Mouse (Mus musculus) midbrain, embryonic 12.5 days (tissue): ENCODE data around the gene Tnni1. TPM values are rescaled to one million over a fixed set of nuclear protein-coding genes. Genes with fewer than 3 reads are reported as not detected.

Experiments used
- ATAC-seq: fragments of 200-750 bp; cut with Nextera tagmentation; 2 replicates; pipeline ENCODE4 v1.8.0; 2017; ENCODE audit warnings: low read depth, moderate TSS enrichment, moderate library complexity; ENCODE audit not compliant: low FRiP score
- H3K27ac ChIP-seq: fragments of 300-500 bp; sonication (generic); replicated peaks from 2 replicates; pipeline ENCODE4 v1.5.1; 2016; ENCODE audit warnings: mild to moderate bottlenecking
- H3K27me3 ChIP-seq: fragments of 300-500 bp; sonication (generic); 2 replicates; pipeline ENCODE4 v1.6.1; 2016; ENCODE audit warnings: mild to moderate bottlenecking
- H3K36me3 ChIP-seq: fragments of 300-500 bp; sonication (generic); 2 replicates; pipeline ENCODE4 v1.6.1; 2016
- H3K4me1 ChIP-seq: fragments of 300-500 bp; sonication (generic); 2 replicates; pipeline ENCODE4 v1.6.1; 2016
- H3K4me2 ChIP-seq: fragments of 300-500 bp; sonication (generic); replicated peaks from 2 replicates; pipeline ENCODE4 v1.6.1; 2016; ENCODE audit warnings: mild to moderate bottlenecking, moderate library complexity
- H3K4me3 ChIP-seq: fragments of 300-500 bp; sonication (generic); 2 replicates; pipeline ENCODE4 v1.5.1; 2016; ENCODE audit warnings: mild to moderate bottlenecking
- H3K9ac ChIP-seq: fragments of 300-500 bp; sonication (generic); replicated peaks from 2 replicates; pipeline ENCODE4 v1.6.1; 2016; ENCODE audit warnings: mild to moderate bottlenecking, moderate library complexity
- H3K9me3 ChIP-seq: fragments of 300-500 bp; sonication (generic); 2 replicates; pipeline ENCODE4 v1.6.1; 2016; ENCODE audit warnings: mild to moderate bottlenecking
- WGBS: fragments of 180-500 bp; shearing (Covaris S2); methylation state at CpG from one replicate; pipeline ENCODE4 v1.1.7; 2016; 5-methylcytosine and 5-hydroxymethylcytosine counted together
- polyA plus RNA-seq: library from polyadenylated mRNA; unstranded; fragments of >200 nt; fragmentation: Nextera tagmentation; extraction: Ambion mirVana; gene quantifications from 2 replicates; pipeline ENCODE4 v1.2.1, GENCODE M21; 2016

Tnni1 gene
- polyA plus RNA-seq, 1 experiment from 2014 or later: 2.2 TPM

- WGBS: 84% methylated on average over 5 of the region's 5 CpGs
- no peak overlapping the region for H3K4me2 ChIP-seq
- peaks cover 6% of the 10 kb centered on the region for H3K4me1 ChIP-seq
- H3K36me3 ChIP-seq: no peaks in the 10 kb centered on the region
- H3K4me3 ChIP-seq: no peak overlapping the region
- no peak overlapping the region for H3K9ac ChIP-seq
- ATAC-seq: no peak
- H3K27ac ChIP-seq: no peak overlapping the region
- no peaks in the 10 kb centered on the region for H3K9me3 ChIP-seq
- H3K27me3 ChIP-seq: peaks cover 45% of the 10 kb centered on the region
These were observed 34.6 kb downstream of the Tnni1 start for GRCm38 (mm10) chr1:135813687-135814395.

- peaks cover 52% of the 10 kb centered on the region for H3K27me3 ChIP-seq
These were observed 35.3 kb downstream of the Tnni1 start for GRCm38 (mm10) chr1:135814531-135814930.

DNA sequence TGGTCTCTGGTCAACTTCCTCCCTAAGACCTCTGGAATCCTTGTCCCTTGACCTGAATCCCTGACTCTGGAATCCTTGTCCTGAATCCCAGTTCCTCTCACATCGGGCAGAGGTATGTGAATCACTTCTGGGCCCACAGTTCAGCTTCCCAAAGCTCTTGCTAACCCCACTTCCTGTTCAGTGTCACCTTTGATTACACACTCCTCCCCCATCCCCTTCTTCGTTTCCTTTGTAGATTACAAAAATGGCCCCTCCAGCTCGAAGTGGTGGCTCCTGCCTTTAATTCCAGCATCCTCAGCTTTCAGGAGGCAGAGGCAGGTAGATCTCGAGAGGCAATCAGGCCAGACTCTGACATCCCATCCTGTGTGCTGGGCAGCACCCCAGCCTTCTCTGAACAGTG, 38.4 kb downstream of the Tnni1 start:
- H3K4me2 ChIP-seq: no peak overlapping the region
- peaks cover 8% of the 10 kb centered on the region for H3K4me1 ChIP-seq
- H3K9ac ChIP-seq: no peak overlapping the region
- no peak overlapping the region for H3K4me3 ChIP-seq
- 68% methylated on average over 4 of the region's 4 CpGs for WGBS
- no peak overlapping the region for H3K27ac ChIP-seq
- peaks cover 78% of the 10 kb centered on the region for H3K27me3 ChIP-seq
- no peaks in the 10 kb centered on the region for H3K36me3 ChIP-seq
- no peak for ATAC-seq
- H3K9me3 ChIP-seq: no peaks in the 10 kb centered on the region

More at GRCm38 (mm10) chr1:135814531-135814930, 35.3 kb downstream of the Tnni1 start:
- Histone ChIP-seq H3K9me3 (no peaks in the 10 kb centered on the region), H3K36me3 (no peaks in the 10 kb centered on the region), H3K4me2 (no peak overlapping the region), H3K9ac (no peak overlapping the region), H3K27ac (no peak overlapping the region), H3K4me3 (no peak overlapping the region), H3K4me1 (peaks cover 8% of the 10 kb centered on the region)
- WGBS: 83% methylated on average over 5 of the region's 5 CpGs
- no peak for ATAC-seq

GRCm38 (mm10) chr1:135818481-135819086, 39.4 kb downstream of the Tnni1 start, which contains the start of gene Lad1:
Lad1 (plus strand) TSS chr1:135818598.
- Histone ChIP-seq H3K9ac (peak within 1 kb of the TSS; percentile 52), H3K27me3 (peaks cover 78% of the 10 kb centered on the region), H3K9me3 (no peaks in the 10 kb centered on the region), H3K36me3 (no peaks in the 10 kb centered on the region), H3K27ac (no peak within 1 kb of the TSS), H3K4me2 (peak within 1 kb of the TSS; percentile 99), H3K4me1 (peaks cover 8% of the 10 kb centered on the region), H3K4me3 (peak within 1 kb of the TSS; percentile 62)
- ATAC-seq: peak; percentile 58; the same call in 1 of the 2 replicates
- under 1% methylated on average over 62 of the region's 63 CpGs for WGBS

- 82% methylated on average over 10 of the region's 10 CpGs for WGBS
- Histone ChIP-seq H3K27me3 (peaks cover 65% of the 10 kb centered on the region), H3K9ac (no peak overlapping the region), H3K9me3 (no peaks in the 10 kb centered on the region), H3K4me3 (no peak overlapping the region), H3K4me2 (no peak overlapping the region), H3K4me1 (peaks cover 8% of the 10 kb centered on the region), H3K27ac (no peak overlapping the region), H3K36me3 (no peaks in the 10 kb centered on the region)
- ATAC-seq: no peak
These were observed 40.8 kb downstream of the Tnni1 start for GRCm38 (mm10) chr1:135820071-135820470.

GRCm38 (mm10) chr1:135820736-135821364, 41.6 kb downstream of the Tnni1 start:
- H3K27me3 ChIP-seq: peaks cover 65% of the 10 kb centered on the region
- H3K4me3 ChIP-seq: no peak overlapping the region
- no peak for ATAC-seq
- H3K4me2 ChIP-seq: no peak overlapping the region
- H3K9me3 ChIP-seq: no peaks in the 10 kb centered on the region
- H3K4me1 ChIP-seq: peaks cover 8% of the 10 kb centered on the region
- no peak overlapping the region for H3K27ac ChIP-seq
- H3K36me3 ChIP-seq: no peaks in the 10 kb centered on the region
- no peak overlapping the region for H3K9ac ChIP-seq
- 89% methylated on average over 16 of the region's 16 CpGs for WGBS

DNA sequence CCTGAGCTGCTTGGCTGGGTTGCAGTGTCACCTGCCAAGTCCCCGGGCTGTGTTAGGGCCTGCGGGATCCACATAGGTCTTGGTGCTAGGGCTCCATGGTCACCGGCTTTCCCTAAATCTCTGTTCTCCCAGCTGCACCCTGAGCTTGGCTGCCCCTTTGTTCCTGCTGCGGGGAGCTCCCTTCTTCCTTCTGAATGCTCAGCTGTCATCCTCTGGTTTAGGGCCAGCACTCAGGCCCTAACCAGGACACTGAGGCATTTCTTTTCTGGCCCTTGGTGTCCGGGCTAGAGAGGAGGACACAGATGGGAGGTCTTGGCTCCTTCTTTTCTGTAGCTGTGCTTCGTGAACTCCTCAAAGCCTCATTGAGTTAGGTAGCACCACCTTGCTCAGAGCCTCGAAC, 42.5 kb downstream of the Tnni1 start:
- Histone ChIP-seq H3K4me2 (no peak overlapping the region), H3K4me1 (peaks cover 8% of the 10 kb centered on the region), H3K27ac (no peak overlapping the region), H3K9me3 (no peaks in the 10 kb centered on the region), H3K36me3 (no peaks in the 10 kb centered on the region), H3K27me3 (peaks cover 56% of the 10 kb centered on the region), H3K9ac (no peak overlapping the region), H3K4me3 (no peak overlapping the region)
- 83% methylated on average over 7 of the region's 7 CpGs for WGBS
- ATAC-seq: no peak

- H3K27me3 ChIP-seq: peaks cover 11% of the 10 kb centered on the region
- no peaks in the 10 kb centered on the region for H3K4me1 ChIP-seq
- no peak overlapping the region for H3K4me3 ChIP-seq
- ATAC-seq: no peak
- H3K9me3 ChIP-seq: no peaks in the 10 kb centered on the region
- no peak overlapping the region for H3K9ac ChIP-seq
- WGBS: 27% methylated on average over 1 of the region's 1 CpGs
- no peak overlapping the region for H3K4me2 ChIP-seq
- H3K27ac ChIP-seq: no peak overlapping the region
- no peaks in the 10 kb centered on the region for H3K36me3 ChIP-seq
These were observed 49.7 kb downstream of the Tnni1 start for GRCm38 (mm10) chr1:135828918-135829317.

- WGBS: 87% methylated on average over 5 of the region's 6 CpGs
These were observed 55.1 kb downstream of the Tnni1 start for GRCm38 (mm10) chr1:135834206-135834859.

GRCm38 (mm10) chr1:135834983-135835382, 55.7 kb downstream of the Tnni1 start:
- Histone ChIP-seq H3K4me1 (0 out of 2 replicates have a peak, but pooled peaks cover 2% of the 10 kb centered on the region), H3K9me3 (no peaks in the 10 kb centered on the region), H3K9ac (no peak overlapping the region), H3K27me3 (peaks cover 16% of the 10 kb centered on the region; the same call in 1 of the 2 replicates), H3K4me2 (no peak overlapping the region), H3K36me3 (no peaks in the 10 kb centered on the region), H3K27ac (no peak overlapping the region), H3K4me3 (no peak overlapping the region)
- ATAC-seq: no peak
- whole genome bisulfite sequencing: 87% methylated on average over 8 of the region's 8 CpGs

More at GRCm38 (mm10) chr1:135834206-135834859, 55.1 kb downstream of the Tnni1 start:
- Histone ChIP-seq H3K4me2 (no peak overlapping the region), H3K27ac (no peak overlapping the region), H3K27me3 (peaks cover 16% of the 10 kb centered on the region), H3K9me3 (no peaks in the 10 kb centered on the region), H3K4me3 (no peak overlapping the region), H3K4me1 (0 out of 2 replicates have a peak, but pooled peaks cover 2% of the 10 kb centered on the region), H3K9ac (no peak overlapping the region), H3K36me3 (no peaks in the 10 kb centered on the region)
- no peak for ATAC-seq

DNA sequence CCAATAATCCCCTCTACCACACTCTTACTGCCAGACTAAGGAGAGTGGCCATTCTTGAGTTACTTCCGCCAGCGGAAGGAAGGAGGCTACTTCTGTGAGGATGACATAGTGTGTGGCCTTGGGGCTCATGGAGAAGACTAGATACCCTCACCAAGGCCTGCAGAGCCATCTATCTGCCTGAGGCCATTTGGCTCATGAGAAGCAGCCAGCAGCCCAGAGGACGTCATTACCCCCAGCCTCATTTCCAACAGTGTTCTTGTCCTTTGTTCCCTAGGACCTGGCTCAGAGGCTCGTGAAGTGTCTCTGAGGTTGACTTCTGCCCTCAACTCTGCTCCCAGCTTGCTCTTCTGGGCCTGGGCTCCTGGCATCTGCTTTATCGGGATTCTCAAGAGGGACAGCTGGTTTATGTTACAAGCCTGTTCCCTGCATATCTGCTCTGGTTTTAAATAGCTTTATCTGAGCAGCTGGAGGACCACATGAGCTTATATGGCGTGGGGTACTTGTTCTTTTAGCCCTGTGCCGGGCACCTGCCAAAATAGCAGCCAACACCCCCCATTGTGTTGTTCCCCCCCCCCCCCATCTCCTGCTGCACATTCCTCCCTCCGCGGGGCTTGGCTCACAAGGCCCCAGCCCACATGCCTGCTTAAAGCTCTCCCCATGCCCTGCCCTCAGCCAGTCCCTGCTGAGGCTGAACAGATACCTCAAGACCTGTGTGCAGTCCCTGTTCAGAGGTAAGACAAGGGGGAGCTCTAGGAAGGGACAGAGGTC, 56.7 kb downstream of the Tnni1 start, which contains the start of gene Tnnt2:
TSS of gene Tnnt2 (plus strand) at position 639 of the 768 bp plus-strand sequence.
- H3K27ac ChIP-seq: no peak within 1 kb of the TSS
- no peak for ATAC-seq
- H3K4me3 ChIP-seq: no peak within 1 kb of the TSS
- 54% methylated on average over 9 of the region's 9 CpGs for WGBS
- peaks cover 16% of the 10 kb centered on the region; the same call in 1 of the 2 replicates for H3K27me3 ChIP-seq
- H3K9me3 ChIP-seq: no peaks in the 10 kb centered on the region
- no peak within 1 kb of the TSS for H3K4me2 ChIP-seq
- 0 out of 2 replicates have a peak, but pooled peaks cover 2% of the 10 kb centered on the region for H3K4me1 ChIP-seq
- no peak within 1 kb of the TSS for H3K9ac ChIP-seq
- H3K36me3 ChIP-seq: no peaks in the 10 kb centered on the region
